Mouse (Mus musculus): Measurements from ENCODE around the gene Stk25. TPM values are rescaled to one million over a fixed set of nuclear protein-coding genes. Genes with fewer than 3 reads are reported as not detected.

The Stk25 gene
- polyA plus RNA-seq (2012; rRNA removed) = 48.1 and 48.5 TPM in 2 replicates

GRCm38 (mm10) chr1:93658559-93658958 is at the start of gene Stk25:
Gene Stk25 (minus strand): TSS chr1:93658659.

GRCm38 (mm10) chr1:93685401-93686244 is 27.2 kb upstream of the Stk25 start, which contains the start of gene Bok:
Gene Bok (plus strand): TSS chr1:93685660.

Other genes with a start within 250 kb of the Stk25 start
- gene Hdlbp, start 179.8 kb downstream of the Stk25 start, polyA plus RNA-seq (2012; rRNA removed) = 22.7 and 26.0 TPM in 2 replicates
- 1.9 and 2.5 TPM in 2 replicates for gene Farp2, start 146.6 kb downstream of the Stk25 start, polyA plus RNA-seq (2012; rRNA removed)
- 75.2 and 100 TPM in 2 replicates for gene Bok, start 27.0 kb upstream of the Stk25 start, polyA plus RNA-seq (2012; rRNA removed)
- gene Atg4b, start 92.8 kb upstream of the Stk25 start, polyA plus RNA-seq (2012; rRNA removed) = 17.9 and 19.4 TPM in 2 replicates
- gene Thap4, start 96.2 kb upstream of the Stk25 start, polyA plus RNA-seq (2012; rRNA removed) = 35.9 and 54.2 TPM in 2 replicates
- 10.0 and 11.4 TPM in 2 replicates for gene Dtymk, start 143.3 kb upstream of the Stk25 start, polyA plus RNA-seq (2012; rRNA removed)
- gene Ing5, start 145.3 kb upstream of the Stk25 start, polyA plus RNA-seq (2012; rRNA removed) = 2.2 and 2.7 TPM in 2 replicates
- gene D2hgdh, start 166.2 kb upstream of the Stk25 start, polyA plus RNA-seq (2012; rRNA removed) = 3.1 and 5.8 TPM in 2 replicates
- gene Gal3st2, start 202.6 kb upstream of the Stk25 start, polyA plus RNA-seq (2012; rRNA removed) = 0.03 and 0.11 TPM in 2 replicates